ENCODE assay signal across 15 mouse cellular contexts in the genomic region with DNA sequence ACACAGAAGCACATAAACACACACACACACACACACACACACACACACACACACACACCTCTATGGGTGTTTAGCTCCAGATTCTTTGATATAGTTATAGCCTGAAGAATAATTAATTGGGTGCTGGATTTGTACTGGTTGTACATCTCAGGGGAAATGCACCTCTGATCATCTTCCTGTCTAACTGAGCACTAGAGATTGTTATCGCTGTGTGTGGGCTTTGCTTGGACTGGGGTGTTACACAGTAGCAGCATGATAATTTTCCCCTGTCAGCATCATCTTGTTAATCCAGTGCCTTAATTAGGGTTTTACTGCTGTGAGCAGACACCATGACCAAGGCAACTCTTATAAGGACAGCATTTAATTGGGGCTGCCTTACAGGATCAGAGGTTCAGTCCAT.
"Had no signal": no experiment of that assay in that cellular context is flagged by ENCODE, and none has a peak within 500 bp of the region (broad histone marks: within the 10 kb centered on the region; RNA-seq: fewer than 3 reads in every experiment).

No protein-coding gene starts in this region.

- ATAC-seq: intestine, postnatal 0 days; liver, postnatal 0 days had no signal

- DNase-seq: kidney, adult 9 months; kidney, postnatal 10 days; kidney, postnatal 4 days; liver; liver, embryonic 13.5 days; liver, postnatal 0 days; lung, postnatal 14 days; right cerebral cortex, postnatal 14 days; thymus, postnatal 4 days had no signal

- H3K4me1 ChIP-seq: limb, embryonic 12.5 days; liver, embryonic 13.5 days; lung, embryonic 15.5 days; neural tube, embryonic 13.5 days had no signal

- H3K4me2 ChIP-seq: limb, embryonic 12.5 days; liver, embryonic 13.5 days; lung, embryonic 15.5 days; neural tube, embryonic 13.5 days had no signal

- H3K27me3 ChIP-seq: limb, embryonic 12.5 days; liver, embryonic 13.5 days; lung, embryonic 15.5 days; neural tube, embryonic 13.5 days had no signal

- H3K9ac ChIP-seq: limb, embryonic 12.5 days; liver, embryonic 13.5 days; liver, postnatal 0 days; lung, embryonic 15.5 days; neural tube, embryonic 13.5 days had no signal

- H3K9me3 ChIP-seq: lung, embryonic 15.5 days; neural tube, embryonic 13.5 days had no signal

- H3K36me3 ChIP-seq: limb, embryonic 12.5 days; liver, embryonic 13.5 days; lung, embryonic 15.5 days; neural tube, embryonic 13.5 days had no signal

- H3K4me3 ChIP-seq: layer of hippocampus, adult 2 months; limb, embryonic 12.5 days; liver, embryonic 13.5 days; lung, embryonic 15.5 days; neural tube, embryonic 13.5 days had no signal

- H3K27ac ChIP-seq: layer of hippocampus, adult 2 months; limb, embryonic 12.5 days; liver, embryonic 13.5 days; lung, embryonic 15.5 days; macrophage; neural tube, embryonic 13.5 days had no signal
